Mouse (Mus musculus): ENCODE data around the gene Gm47791. TPM values are rescaled to one million over a fixed set of nuclear protein-coding genes. Genes with fewer than 3 reads are reported as not detected.
A peak's percentile ranks its signal among the peaks of the same experiment; 100 is the strongest.

The Gm47791 gene
- polyA plus RNA-seq, 1 experiment from 2014 or later: not detected

DNA sequence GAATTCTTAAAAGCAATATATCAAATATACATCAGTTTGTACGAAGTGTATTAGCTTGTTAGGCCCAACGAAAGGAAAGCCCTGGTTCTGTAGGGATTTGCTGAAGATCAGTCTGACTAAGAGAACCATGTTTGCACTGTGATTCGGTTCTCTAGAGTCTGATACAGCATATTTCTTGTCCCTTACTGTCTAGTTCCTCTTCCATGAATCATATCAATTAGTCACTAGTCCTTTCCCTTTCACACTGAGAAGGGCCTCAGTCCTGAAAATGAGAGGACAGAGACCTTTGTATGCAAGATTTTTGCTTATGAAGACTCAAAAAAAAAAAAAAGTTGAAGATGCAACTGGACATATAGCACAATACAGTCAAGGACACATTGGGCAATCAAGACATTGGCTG is 22.1 kb upstream of the Gm47791 start:
- WGBS: 90% methylated on average over 3 of the region's 3 CpGs
- H3K36me3 ChIP-seq (ENCODE audit: control insufficient read depth, insufficient read depth, low read length): no peaks in the 10 kb centered on the region
- no peak overlapping the region for H3K4me3 ChIP-seq (ENCODE audit: low read length)
- H3K9me3 ChIP-seq (ENCODE audit: control insufficient read depth, low read length): no peaks in the 10 kb centered on the region
- no peaks in the 10 kb centered on the region; the same call in 1 of the 2 replicates for H3K4me1 ChIP-seq (ENCODE audit: control insufficient read depth, insufficient read depth, low read length)
- no peak for ATAC-seq (ENCODE audit: low FRiP score, low TSS enrichment)
- H3K27me3 ChIP-seq (ENCODE audit: control insufficient read depth, insufficient read depth, low read length): no peaks in the 10 kb centered on the region
- H3K4me2 ChIP-seq (replicated peaks; ENCODE audit: low read depth, low read length): no peak overlapping the region
- no peak overlapping the region for H3K27ac ChIP-seq (ENCODE audit: low read depth, low read length)
- H3K9ac ChIP-seq (ENCODE audit: low read depth, low read length): no peak overlapping the region

DNA sequence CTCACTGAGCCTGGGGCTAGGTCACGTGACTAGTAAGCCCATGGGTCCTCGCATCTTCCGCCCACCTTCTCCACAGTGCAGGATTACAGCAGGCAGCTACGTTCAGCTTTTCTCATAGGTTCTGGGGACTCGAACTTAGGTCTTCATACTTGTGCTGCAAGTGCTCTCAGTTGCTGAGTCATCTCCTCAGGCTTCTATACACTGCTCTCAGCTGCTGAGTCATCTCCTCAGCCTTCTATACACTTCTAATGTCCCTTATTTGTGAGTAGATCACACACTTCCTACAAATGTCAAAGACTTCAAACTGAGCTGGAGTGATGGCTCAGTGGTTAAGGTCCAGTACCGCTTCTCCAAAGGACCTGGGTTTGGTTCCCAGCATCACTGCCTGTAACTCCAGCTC is 21.2 kb upstream of the Gm47791 start:
- H3K4me1 ChIP-seq (ENCODE audit: control insufficient read depth, insufficient read depth, low read length): no peaks in the 10 kb centered on the region; the same call in 1 of the 2 replicates
- no peaks in the 10 kb centered on the region for H3K27me3 ChIP-seq (ENCODE audit: control insufficient read depth, insufficient read depth, low read length)
- no peak for ATAC-seq (ENCODE audit: low FRiP score, low TSS enrichment)
- H3K4me2 ChIP-seq (replicated peaks; ENCODE audit: low read depth, low read length): no peak overlapping the region
- H3K27ac ChIP-seq (ENCODE audit: low read depth, low read length): no peak overlapping the region
- no peaks in the 10 kb centered on the region for H3K9me3 ChIP-seq (ENCODE audit: control insufficient read depth, low read length)
- H3K4me3 ChIP-seq (ENCODE audit: low read length): no peak overlapping the region
- WGBS: 94% methylated on average over 6 of the region's 6 CpGs
- no peak overlapping the region for H3K9ac ChIP-seq (ENCODE audit: low read depth, low read length)
- no peaks in the 10 kb centered on the region for H3K36me3 ChIP-seq (ENCODE audit: control insufficient read depth, insufficient read depth, low read length)

DNA sequence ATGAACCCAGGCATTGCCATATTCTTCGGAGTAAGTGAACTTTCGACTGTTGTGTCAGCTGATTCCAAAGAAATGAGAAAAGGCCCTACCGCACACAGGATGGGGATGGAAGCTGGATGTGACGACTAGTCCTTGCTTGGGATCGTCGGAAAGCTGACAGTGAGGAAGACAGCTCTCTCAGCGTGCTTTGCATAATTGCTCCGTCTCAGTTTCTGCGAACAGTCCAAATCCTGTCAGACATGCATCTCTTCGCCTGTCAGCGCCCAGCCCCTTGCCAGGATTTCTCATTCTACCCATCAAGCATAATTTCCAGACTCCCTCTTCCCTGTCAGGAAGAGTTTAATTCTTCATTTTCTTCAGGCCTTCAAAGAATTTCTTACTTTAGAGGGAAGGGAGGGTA is 20.1 kb upstream of the Gm47791 start:
- Histone ChIP-seq H3K9me3 (ENCODE audit: control insufficient read depth, low read length) (no peaks in the 10 kb centered on the region), H3K36me3 (ENCODE audit: control insufficient read depth, insufficient read depth, low read length) (no peaks in the 10 kb centered on the region), H3K4me1 (ENCODE audit: control insufficient read depth, insufficient read depth, low read length) (no peaks in the 10 kb centered on the region; the same call in 1 of the 2 replicates), H3K27me3 (ENCODE audit: control insufficient read depth, insufficient read depth, low read length) (no peaks in the 10 kb centered on the region), H3K4me3 (ENCODE audit: low read length) (no peak overlapping the region), H3K27ac (ENCODE audit: low read depth, low read length) (no peak overlapping the region), H3K4me2 (replicated peaks; ENCODE audit: low read depth, low read length) (no peak overlapping the region), H3K9ac (ENCODE audit: low read depth, low read length) (no peak overlapping the region)
- WGBS: 87% methylated on average over 11 of the region's 11 CpGs
- ATAC-seq (ENCODE audit: low FRiP score, low TSS enrichment): no peak

DNA sequence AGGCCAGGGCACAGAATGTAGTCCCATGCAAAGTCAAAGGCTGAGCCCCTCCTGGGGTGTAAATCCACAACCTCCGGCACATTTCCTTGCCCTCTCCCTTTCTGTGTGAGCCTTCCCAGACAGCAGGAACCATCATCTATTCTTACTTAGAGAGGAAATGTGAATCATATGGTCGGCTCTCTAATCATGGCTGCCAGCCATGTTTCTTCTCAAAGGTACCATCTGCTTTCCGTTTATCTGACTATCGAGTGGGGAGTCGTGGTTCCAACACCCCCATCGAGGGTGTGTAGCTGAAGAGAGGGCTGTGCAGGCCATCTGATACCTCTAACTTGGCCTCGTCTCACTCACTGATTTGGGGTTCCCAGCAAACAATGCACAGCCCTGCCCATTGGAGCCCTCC is 17.0 kb upstream of the Gm47791 start:
- Histone ChIP-seq H3K27me3 (ENCODE audit: control insufficient read depth, insufficient read depth, low read length) (no peaks in the 10 kb centered on the region), H3K4me2 (replicated peaks; ENCODE audit: low read depth, low read length) (no peak overlapping the region), H3K36me3 (ENCODE audit: control insufficient read depth, insufficient read depth, low read length) (no peaks in the 10 kb centered on the region), H3K9me3 (ENCODE audit: control insufficient read depth, low read length) (no peaks in the 10 kb centered on the region), H3K4me3 (ENCODE audit: low read length) (no peak overlapping the region), H3K27ac (ENCODE audit: low read depth, low read length) (no peak overlapping the region), H3K4me1 (ENCODE audit: control insufficient read depth, insufficient read depth, low read length) (no peaks in the 10 kb centered on the region), H3K9ac (ENCODE audit: low read depth, low read length) (no peak overlapping the region)
- 84% methylated on average over 7 of the region's 7 CpGs for WGBS
- no peak for ATAC-seq (ENCODE audit: low FRiP score, low TSS enrichment)

DNA sequence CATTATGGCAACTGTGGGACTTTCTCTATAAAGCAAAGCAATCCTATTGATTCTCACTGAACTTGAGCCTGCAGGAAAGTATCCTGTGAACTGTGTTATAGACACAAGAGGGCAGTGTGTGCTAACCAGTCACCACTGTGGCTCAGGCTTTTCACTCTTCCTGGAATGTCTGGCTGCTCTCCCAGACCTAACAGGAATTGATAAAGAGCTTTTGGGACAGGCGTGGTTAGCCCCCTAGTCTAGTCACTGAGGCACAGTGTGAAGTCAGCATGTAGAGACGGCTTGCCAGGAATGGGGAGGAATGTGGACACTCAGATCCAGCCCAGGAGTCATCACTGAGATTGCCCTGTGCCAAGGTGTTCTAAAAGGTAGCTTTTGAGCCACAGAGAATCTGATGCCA is 16.4 kb upstream of the Gm47791 start:
- no peak overlapping the region for H3K27ac ChIP-seq (ENCODE audit: low read depth, low read length)
- H3K9me3 ChIP-seq (ENCODE audit: control insufficient read depth, low read length): no peaks in the 10 kb centered on the region
- H3K9ac ChIP-seq (ENCODE audit: low read depth, low read length): no peak overlapping the region
- H3K4me3 ChIP-seq (ENCODE audit: low read length): no peak overlapping the region
- H3K36me3 ChIP-seq (ENCODE audit: control insufficient read depth, insufficient read depth, low read length): no peaks in the 10 kb centered on the region
- WGBS: 10% methylated on average over 2 of the region's 2 CpGs
- no peak overlapping the region for H3K4me2 ChIP-seq (replicated peaks; ENCODE audit: low read depth, low read length)
- ATAC-seq (ENCODE audit: low FRiP score, low TSS enrichment): peak; percentile 85
- H3K27me3 ChIP-seq (ENCODE audit: control insufficient read depth, insufficient read depth, low read length): no peaks in the 10 kb centered on the region
- no peaks in the 10 kb centered on the region for H3K4me1 ChIP-seq (ENCODE audit: control insufficient read depth, insufficient read depth, low read length)

DNA sequence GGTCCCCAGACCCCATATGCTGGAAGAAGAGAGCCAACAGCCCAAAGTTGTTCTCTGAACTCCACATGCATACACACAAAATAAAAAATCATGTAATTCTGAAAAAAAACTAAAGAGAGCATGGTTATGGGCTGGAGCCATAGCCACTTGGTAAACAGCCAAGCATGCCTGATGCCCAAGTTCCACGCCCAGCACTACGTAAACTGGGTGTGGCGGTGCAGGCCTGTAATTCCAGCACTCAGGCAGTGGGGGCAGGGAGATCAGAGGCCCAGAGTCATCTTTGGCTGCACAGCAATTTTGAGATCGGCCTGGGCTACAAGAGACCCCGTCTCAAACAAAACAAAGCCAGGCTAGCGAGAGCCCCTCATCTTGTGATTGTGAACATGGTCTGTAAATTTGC is 14.5 kb upstream of the Gm47791 start:
- no peaks in the 10 kb centered on the region for H3K36me3 ChIP-seq (ENCODE audit: control insufficient read depth, insufficient read depth, low read length)
- H3K4me2 ChIP-seq (replicated peaks; ENCODE audit: low read depth, low read length): no peak overlapping the region
- no peaks in the 10 kb centered on the region for H3K4me1 ChIP-seq (ENCODE audit: control insufficient read depth, insufficient read depth, low read length)
- no peak overlapping the region for H3K27ac ChIP-seq (ENCODE audit: low read depth, low read length)
- no peak overlapping the region for H3K4me3 ChIP-seq (ENCODE audit: low read length)
- ATAC-seq (ENCODE audit: low FRiP score, low TSS enrichment): no peak
- no peaks in the 10 kb centered on the region for H3K27me3 ChIP-seq (ENCODE audit: control insufficient read depth, insufficient read depth, low read length)
- H3K9ac ChIP-seq (ENCODE audit: low read depth, low read length): no peak overlapping the region
- WGBS: 68% methylated on average over 6 of the region's 6 CpGs
- no peaks in the 10 kb centered on the region for H3K9me3 ChIP-seq (ENCODE audit: control insufficient read depth, low read length)

DNA sequence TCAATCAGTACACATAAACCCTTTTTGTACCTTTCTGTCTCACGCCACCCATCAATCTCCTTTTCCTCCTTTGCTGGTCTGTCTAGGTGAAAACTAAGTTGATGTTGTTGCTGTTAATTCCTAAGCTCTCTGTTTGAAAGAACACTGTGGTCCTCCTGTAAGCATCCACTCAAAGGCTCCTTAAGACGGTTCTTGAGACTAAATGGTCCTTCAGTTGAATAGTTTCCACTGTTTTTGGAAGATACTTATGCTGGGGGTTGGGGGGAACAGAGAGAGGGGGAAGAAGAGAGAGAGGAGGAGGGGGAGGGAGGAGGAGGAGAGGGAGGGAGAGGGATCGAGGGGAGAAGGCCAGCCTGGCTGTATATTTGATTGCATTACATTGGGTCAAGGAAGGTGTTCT is 12.5 kb upstream of the Gm47791 start:
- H3K9ac ChIP-seq (ENCODE audit: low read depth, low read length): no peak overlapping the region
- ATAC-seq (ENCODE audit: low FRiP score, low TSS enrichment): no peak
- WGBS: 83% methylated on average over 3 of the region's 3 CpGs
- H3K27me3 ChIP-seq (ENCODE audit: control insufficient read depth, insufficient read depth, low read length): no peaks in the 10 kb centered on the region
- H3K4me3 ChIP-seq (ENCODE audit: low read length): no peak overlapping the region
- H3K9me3 ChIP-seq (ENCODE audit: control insufficient read depth, low read length): no peaks in the 10 kb centered on the region
- H3K27ac ChIP-seq (ENCODE audit: low read depth, low read length): no peak overlapping the region
- no peaks in the 10 kb centered on the region for H3K4me1 ChIP-seq (ENCODE audit: control insufficient read depth, insufficient read depth, low read length)
- H3K36me3 ChIP-seq (ENCODE audit: control insufficient read depth, insufficient read depth, low read length): no peaks in the 10 kb centered on the region
- no peak overlapping the region for H3K4me2 ChIP-seq (replicated peaks; ENCODE audit: low read depth, low read length)

DNA sequence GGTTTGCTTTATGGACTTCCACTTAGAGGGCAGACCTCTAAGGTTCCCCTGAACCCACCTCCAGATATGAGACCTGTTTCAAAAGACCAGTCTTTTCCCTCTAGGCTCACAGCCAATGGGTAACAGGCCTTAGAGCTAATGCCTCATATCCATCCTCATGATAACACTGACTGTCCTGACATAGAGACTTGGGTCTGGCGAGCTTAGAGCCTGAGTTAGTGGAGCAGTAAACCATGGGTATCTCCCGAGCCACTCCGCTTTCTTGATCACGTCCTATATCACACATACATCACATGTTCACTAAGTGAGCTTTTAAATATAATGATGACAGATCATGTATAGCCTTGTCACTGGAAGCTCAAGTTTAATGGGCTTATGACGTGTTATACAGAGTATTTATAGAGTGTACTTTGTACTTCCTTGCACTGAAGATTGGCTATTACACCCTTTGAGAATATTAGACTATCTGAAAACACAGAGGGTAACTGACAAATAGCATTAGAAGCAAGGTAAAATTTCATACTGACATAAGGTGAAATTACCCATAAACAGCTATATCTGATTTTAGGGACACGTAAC is 8.4 kb upstream of the Gm47791 start:
- Histone ChIP-seq H3K4me3 (ENCODE audit: low read length) (no peak overlapping the region), H3K4me2 (replicated peaks; ENCODE audit: low read depth, low read length) (no peak overlapping the region), H3K27ac (ENCODE audit: low read depth, low read length) (no peak overlapping the region), H3K36me3 (ENCODE audit: control insufficient read depth, insufficient read depth, low read length) (no peaks in the 10 kb centered on the region), H3K9ac (ENCODE audit: low read depth, low read length) (no peak overlapping the region), H3K9me3 (ENCODE audit: control insufficient read depth, low read length) (no peaks in the 10 kb centered on the region), H3K4me1 (ENCODE audit: control insufficient read depth, insufficient read depth, low read length) (no peaks in the 10 kb centered on the region), H3K27me3 (ENCODE audit: control insufficient read depth, insufficient read depth, low read length) (no peaks in the 10 kb centered on the region)
- 87% methylated on average over 6 of the region's 6 CpGs for WGBS
- no peak for ATAC-seq (ENCODE audit: low FRiP score, low TSS enrichment)

DNA sequence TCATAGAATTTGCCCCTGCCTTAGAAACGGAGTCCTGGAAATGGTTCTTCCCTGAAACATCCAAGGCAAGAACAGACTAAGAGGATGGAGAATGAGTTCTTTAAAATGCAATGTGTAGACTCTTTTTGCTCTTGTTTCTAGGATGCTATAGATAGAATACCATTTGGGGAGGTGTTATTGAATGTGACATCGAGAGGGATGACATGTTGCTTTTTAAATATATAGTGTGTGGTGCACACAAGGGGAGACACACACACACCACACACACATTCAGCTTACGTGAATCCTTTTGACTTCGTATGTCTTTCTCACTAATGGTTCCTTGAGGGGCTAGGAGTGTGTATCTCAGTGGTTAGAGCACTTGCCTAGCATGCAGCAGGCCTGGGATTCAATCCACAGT is 4.2 kb upstream of the Gm47791 start:
- no peaks in the 10 kb centered on the region for H3K36me3 ChIP-seq (ENCODE audit: control insufficient read depth, insufficient read depth, low read length)
- no peak overlapping the region for H3K9ac ChIP-seq (ENCODE audit: low read depth, low read length)
- no peaks in the 10 kb centered on the region for H3K9me3 ChIP-seq (ENCODE audit: control insufficient read depth, low read length)
- ATAC-seq (ENCODE audit: low FRiP score, low TSS enrichment): no peak
- H3K4me2 ChIP-seq (replicated peaks; ENCODE audit: low read depth, low read length): no peak overlapping the region
- H3K27me3 ChIP-seq (ENCODE audit: control insufficient read depth, insufficient read depth, low read length): no peaks in the 10 kb centered on the region
- no peaks in the 10 kb centered on the region for H3K4me1 ChIP-seq (ENCODE audit: control insufficient read depth, insufficient read depth, low read length)
- 91% methylated on average over 4 of the region's 4 CpGs for WGBS
- no peak overlapping the region for H3K27ac ChIP-seq (ENCODE audit: low read depth, low read length)
- no peak overlapping the region for H3K4me3 ChIP-seq (ENCODE audit: low read length)

Data from kidney, embryonic 14.5 days (tissue).